26 mouse cellular contexts compared by ENCODE assay signal in the genomic region with DNA sequence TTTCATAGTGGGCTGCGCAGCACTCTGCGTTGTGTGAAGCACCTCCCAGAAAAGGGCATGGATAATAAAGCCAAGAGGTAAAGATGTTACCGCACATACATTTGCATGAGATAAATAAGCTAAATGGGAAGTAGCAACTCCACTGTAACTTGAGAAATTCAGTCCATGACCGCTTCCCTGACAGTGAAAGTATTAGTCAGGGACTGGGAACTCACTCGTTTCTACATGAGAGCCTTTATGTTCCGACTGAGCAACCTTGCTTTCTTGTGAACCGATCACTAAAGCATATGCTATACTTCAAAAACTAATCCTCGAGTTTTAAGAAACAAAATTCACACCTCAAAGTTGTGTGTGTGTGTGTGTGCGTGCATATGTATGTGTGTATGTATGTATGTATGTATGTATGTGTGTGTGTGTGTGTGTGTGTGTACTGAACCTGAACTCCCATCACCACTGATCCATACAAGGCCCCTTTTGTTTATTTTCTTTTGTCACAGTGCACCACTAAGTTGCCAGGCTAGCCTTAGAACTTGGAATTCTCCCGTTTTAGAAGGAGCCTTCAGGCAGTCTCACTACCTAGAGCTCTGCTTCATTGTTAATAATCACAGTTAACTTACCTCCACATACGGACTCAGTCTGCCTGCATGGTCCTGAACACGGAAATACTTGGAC.
"Had no signal": no experiment of that assay in that cellular context is flagged by ENCODE, and none has a peak within 500 bp of the region (broad histone marks: within the 10 kb centered on the region; RNA-seq: fewer than 3 reads in every experiment).

No protein-coding gene starts in this region.

- H3K36me3 ChIP-seq: intestine, embryonic 15.5 days; liver, embryonic 13.5 days; liver, embryonic 15.5 days had no signal

- H3K27ac ChIP-seq: gastrocnemius, adult 2 months; hindbrain, embryonic 10.5 days; hindbrain, embryonic 12.5 days; hindbrain, embryonic 14.5 days; intestine, embryonic 15.5 days; layer of hippocampus, adult 2 months; left cerebral cortex, adult 2 months; limb, embryonic 10.5 days; limb, embryonic 12.5 days; liver, embryonic 13.5 days; liver, embryonic 15.5 days had no signal

- H3K9me3 ChIP-seq: heart, embryonic 10.5 days; heart, embryonic 12.5 days; hindbrain, embryonic 10.5 days; hindbrain, embryonic 12.5 days; intestine, embryonic 15.5 days; limb, embryonic 10.5 days; limb, embryonic 12.5 days; liver, embryonic 13.5 days had no signal

- H3K9ac ChIP-seq: heart, embryonic 12.5 days; hindbrain, embryonic 12.5 days; hindbrain, embryonic 14.5 days; intestine, embryonic 15.5 days; limb, embryonic 12.5 days; liver, embryonic 13.5 days; liver, embryonic 15.5 days had no signal

- ATAC-seq: hindbrain, embryonic 16.5 days; inflammation-experienced regulatory T-cells, adult 6 months; intestine, embryonic 15.5 days; intestine, postnatal 0 days had no signal

- H3K4me2 ChIP-seq: heart, embryonic 12.5 days; hindbrain, embryonic 12.5 days; hindbrain, embryonic 14.5 days; intestine, embryonic 15.5 days; limb, embryonic 12.5 days; liver, embryonic 11.5 days; liver, embryonic 13.5 days; liver, embryonic 15.5 days had no signal

- DNase-seq: gastrocnemius, adult 2 months; gastrocnemius, postnatal 10 days; gastrocnemius, postnatal 25 days; heart, adult 18-20 months; heart, postnatal 10 days; heart, postnatal 4 days; kidney, adult 2 months; kidney, postnatal 14 days; kidney, postnatal 4 days; liver; liver, embryonic 13.5 days had no signal

- H3K4me1 ChIP-seq: hindbrain, embryonic 10.5 days; intestine, embryonic 15.5 days; limb, embryonic 10.5 days; limb, embryonic 12.5 days; liver, embryonic 13.5 days; liver, embryonic 15.5 days had no signal

- H3K4me3 ChIP-seq: gastrocnemius, adult 2 months; heart, embryonic 10.5 days; heart, embryonic 12.5 days; hindbrain, embryonic 10.5 days; hindbrain, embryonic 12.5 days; intestine, embryonic 15.5 days; layer of hippocampus, adult 2 months; left cerebral cortex, adult 2 months; limb, embryonic 10.5 days; limb, embryonic 12.5 days; liver, embryonic 13.5 days; liver, embryonic 15.5 days had no signal

- H3K27me3 ChIP-seq: heart, embryonic 12.5 days; hindbrain, embryonic 12.5 days; intestine, embryonic 15.5 days; limb, embryonic 12.5 days; liver, embryonic 13.5 days; liver, embryonic 15.5 days had no signal
